Mouse (Mus musculus) midbrain, embryonic 14.5 days (tissue): ENCODE measurements at regions not wholly inside any gene's neighbourhood (a gene's known extent, or its start where the extent isn't known, plus 50 kb on each side); places are given as distances from the start of the nearest gene placed in this dataset.

ENCODE experiments used
- ATAC-seq: fragments of 200-750 bp; cut with Nextera tagmentation; 2 replicates; pipeline ENCODE4 v1.8.0; 2017; ENCODE audit warnings: moderate number of reproducible peaks, moderate library complexity; ENCODE audit not compliant: low FRiP score, low TSS enrichment
- DNase-seq: peaks from one replicate; pipeline ENCODE4 v3.0.0-alpha.2; 2015
- H3K27ac ChIP-seq: fragments of 300-500 bp; sonication (generic); replicated peaks from 2 replicates; pipeline ENCODE4 v1.5.1; 2014; ENCODE audit warnings: mild to moderate bottlenecking, low read depth, low read length, moderate library complexity
- H3K27me3 ChIP-seq: fragments of 300-500 bp; sonication (generic); 2 replicates; pipeline ENCODE4 v1.6.1; 2014; ENCODE audit warnings: low read length, control low read depth, mixed read lengths; ENCODE audit not compliant: control insufficient read depth, insufficient read depth
- H3K36me3 ChIP-seq: fragments of 300-500 bp; sonication (generic); 2 replicates; pipeline ENCODE4 v1.6.1; 2014; ENCODE audit warnings: low read length, control low read depth; ENCODE audit not compliant: control insufficient read depth, insufficient read depth
- H3K4me1 ChIP-seq: fragments of 300-500 bp; sonication (generic); 2 replicates; pipeline ENCODE4 v1.6.1; 2014; ENCODE audit warnings: mild to moderate bottlenecking, antibody characterized with exemption, low read length, control low read depth; ENCODE audit not compliant: control insufficient read depth, insufficient read depth
- H3K4me2 ChIP-seq: fragments of 300-500 bp; sonication (generic); 2 replicates; pipeline ENCODE4 v1.6.1; 2014; ENCODE audit warnings: mild to moderate bottlenecking, low read length, moderate library complexity
- H3K4me3 ChIP-seq: fragments of 300-500 bp; sonication (generic); replicated peaks from 2 replicates; pipeline ENCODE4 v1.5.1; 2014; ENCODE audit warnings: low read depth, low read length
- H3K9ac ChIP-seq: fragments of 300-500 bp; sonication (generic); replicated peaks from 2 replicates; pipeline ENCODE4 v1.6.1; 2014; ENCODE audit warnings: mild to moderate bottlenecking, low read length, moderate library complexity
- H3K9me3 ChIP-seq: fragments of 300-500 bp; sonication (generic); 2 replicates; pipeline ENCODE4 v1.6.1; 2016; ENCODE audit warnings: low read length, control low read depth, mixed read lengths; ENCODE audit not compliant: control insufficient read depth
- WGBS: fragments of 180-500 bp; shearing (Covaris S2); extraction: QIAGEN DNeasy Blood & Tissue Kit; methylation state at CpG from one replicate; pipeline ENCODE4 v1.1.7; 2014; 5-methylcytosine and 5-hydroxymethylcytosine counted together

DNA sequence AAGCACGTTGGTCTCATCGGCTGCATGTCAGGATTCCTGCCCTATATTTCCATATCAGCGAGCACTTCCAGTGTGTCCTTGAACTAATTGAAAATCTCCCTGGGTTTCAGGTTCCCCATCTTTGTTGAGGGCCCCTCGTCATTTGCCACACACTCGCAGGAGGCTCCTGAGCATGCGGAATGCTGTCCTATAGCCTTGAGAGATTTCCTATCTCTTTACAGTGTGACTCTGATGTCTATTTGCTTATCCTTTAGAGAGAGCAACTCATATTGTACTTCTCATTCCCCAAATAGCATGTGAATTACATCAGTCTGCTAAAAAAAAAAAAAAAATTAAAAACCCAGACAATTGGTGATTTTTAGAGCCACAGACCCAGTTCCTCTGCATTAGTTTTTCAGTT lies 845.1 kb downstream of the 5730522E02Rik start:
- Histone ChIP-seq H3K9ac (0 out of 2 replicates have a peak overlapping the region, but pooled peaks have one; percentile 9), H3K9me3 (no peaks in the 10 kb centered on the region), H3K4me1 (peaks cover 17% of the 10 kb centered on the region), H3K36me3 (no peaks in the 10 kb centered on the region), H3K4me3 (no peak overlapping the region), H3K27ac (no peak overlapping the region), H3K4me2 (no peak overlapping the region), H3K27me3 (no peaks in the 10 kb centered on the region)
- DNase-seq = peak; percentile 21
- WGBS = 32% methylated on average over 6 of the region's 6 CpGs
- no peak for ATAC-seq

DNA sequence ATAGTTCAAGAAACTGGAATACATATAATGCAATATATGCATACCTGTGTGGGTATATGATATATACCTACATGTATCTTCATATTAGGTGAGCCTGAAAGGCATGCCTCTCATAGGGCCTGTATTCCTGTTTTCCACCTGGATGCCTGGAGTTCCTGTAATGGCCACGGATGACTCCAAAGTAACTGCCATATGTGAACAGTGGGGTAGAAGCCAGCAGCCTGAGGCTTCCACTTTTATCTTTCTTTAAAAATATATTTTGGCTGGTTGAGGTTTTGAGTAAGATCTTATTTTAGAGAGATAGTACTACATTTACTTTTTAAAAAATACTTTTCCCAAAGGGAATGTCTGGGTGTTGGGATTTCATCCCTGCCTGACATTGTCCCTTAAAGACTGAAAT lies 850.8 kb downstream of the 5730522E02Rik start:
- no peaks in the 10 kb centered on the region for H3K36me3 ChIP-seq
- WGBS = 83% methylated on average over 1 of the region's 1 CpGs
- no peak for ATAC-seq

DNA sequence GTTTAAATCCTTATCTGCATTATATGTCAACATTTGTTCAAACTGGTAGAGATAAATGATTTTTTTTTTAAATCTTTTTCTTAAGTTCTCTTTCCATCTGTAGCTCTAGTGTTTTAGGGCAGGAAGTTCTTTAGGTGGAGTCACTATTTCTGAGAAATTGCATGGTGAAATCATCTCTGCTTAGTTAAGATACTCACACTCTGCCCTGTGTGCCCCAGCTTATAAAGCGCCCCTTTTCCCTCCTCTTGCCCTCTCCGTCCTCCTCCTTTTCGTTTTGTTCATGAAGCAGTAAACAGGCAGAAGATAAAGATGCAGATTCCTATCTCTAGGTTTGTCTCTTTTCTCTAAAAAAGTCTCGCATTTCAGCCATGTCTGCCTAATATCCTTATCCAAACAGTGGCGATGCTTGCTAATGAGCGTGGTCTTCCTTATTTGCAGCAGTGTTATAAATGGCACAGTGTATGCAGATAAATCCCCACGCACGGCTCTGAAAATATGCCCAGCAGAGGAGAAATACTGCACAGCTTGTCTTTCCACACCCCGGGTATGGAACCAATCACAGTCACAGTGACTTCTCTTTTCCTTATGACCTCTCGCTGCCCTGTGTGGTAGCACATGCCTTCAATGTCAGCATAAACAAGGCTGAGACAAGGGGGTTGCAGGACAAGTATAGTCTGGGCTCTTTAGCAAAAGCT lies 852.7 kb downstream of the 5730522E02Rik start:
- Histone ChIP-seq H3K27me3 (no peaks in the 10 kb centered on the region), H3K9me3 (no peaks in the 10 kb centered on the region), H3K27ac (peak overlapping the region; percentile 45), H3K9ac (peak overlapping the region; percentile 7; the same call in 1 of the 2 replicates), H3K4me3 (peak overlapping the region; percentile 25), H3K4me2 (peak overlapping the region; percentile 61), H3K36me3 (no peaks in the 10 kb centered on the region), H3K4me1 (peaks cover 21% of the 10 kb centered on the region)
- 28% methylated on average over 10 of the region's 10 CpGs for WGBS
- 0 out of 2 replicates have a peak, but pooled peaks have one; percentile 41 for ATAC-seq
- peak; percentile 53 for DNase-seq

More for the DNA sequence above, 850.8 kb downstream of the 5730522E02Rik start:
- H3K4me2 ChIP-seq = no peak overlapping the region
- no peak overlapping the region for H3K4me3 ChIP-seq
- no peak for DNase-seq
- no peak overlapping the region for H3K27ac ChIP-seq
- H3K9ac ChIP-seq = no peak overlapping the region
- H3K27me3 ChIP-seq = no peaks in the 10 kb centered on the region
- peaks cover 21% of the 10 kb centered on the region for H3K4me1 ChIP-seq
- H3K9me3 ChIP-seq = no peaks in the 10 kb centered on the region

DNA sequence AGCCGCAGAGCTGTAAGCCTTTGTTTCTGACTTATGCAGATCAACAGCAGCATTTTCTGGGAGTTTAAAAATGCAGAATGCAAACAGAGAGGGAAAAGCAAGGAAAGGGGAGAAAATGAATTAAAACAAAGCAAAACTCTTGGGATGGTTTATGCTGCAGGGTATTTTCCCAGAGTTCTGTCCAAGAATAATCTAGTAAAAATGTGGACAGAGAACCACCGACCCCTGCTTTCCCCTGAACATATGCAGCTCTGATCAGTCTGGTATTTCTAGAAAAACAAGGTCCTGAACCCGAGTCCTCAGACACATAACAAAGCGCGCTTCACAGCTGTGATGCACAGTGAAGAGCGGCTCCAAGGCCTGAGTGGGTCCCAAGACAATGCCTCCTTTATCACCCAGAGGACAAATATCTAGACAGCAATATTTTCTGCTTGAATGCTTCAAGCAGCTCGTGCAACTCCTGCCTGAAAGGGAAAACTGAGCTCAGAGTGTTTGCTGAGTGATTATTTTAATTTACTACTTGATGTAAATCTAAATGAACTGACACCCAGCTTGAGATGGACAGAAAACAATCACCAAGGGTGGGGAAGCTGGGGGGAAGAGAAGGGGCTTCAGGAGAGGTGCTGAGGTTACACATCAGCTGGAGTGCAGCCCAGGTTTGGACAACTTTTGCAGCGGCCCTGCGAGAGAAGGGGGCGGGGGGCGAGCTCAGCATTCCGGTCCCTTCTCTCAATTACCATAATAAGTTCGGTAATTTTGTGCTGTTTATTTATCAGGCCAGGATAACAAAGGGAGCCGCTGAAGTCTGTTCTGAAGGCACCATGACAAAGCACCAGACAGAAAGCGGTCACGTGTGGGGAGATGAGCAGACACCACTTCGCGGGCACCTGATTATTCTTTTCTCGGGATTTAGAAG lies 853.6 kb downstream of the 5730522E02Rik start:
- H3K27ac ChIP-seq = peak overlapping the region; percentile 45
- no peaks in the 10 kb centered on the region for H3K36me3 ChIP-seq
- 4% methylated on average over 19 of the region's 19 CpGs for WGBS
- peaks cover 21% of the 10 kb centered on the region for H3K4me1 ChIP-seq
- H3K9me3 ChIP-seq = no peaks in the 10 kb centered on the region
- peak overlapping the region; percentile 61 for H3K4me2 ChIP-seq
- ATAC-seq (peak; percentile 74), DNase-seq (peak; percentile 75)
- peak overlapping the region; percentile 25 for H3K4me3 ChIP-seq
- H3K27me3 ChIP-seq = no peaks in the 10 kb centered on the region
- peak overlapping the region; percentile 7 for H3K9ac ChIP-seq

DNA sequence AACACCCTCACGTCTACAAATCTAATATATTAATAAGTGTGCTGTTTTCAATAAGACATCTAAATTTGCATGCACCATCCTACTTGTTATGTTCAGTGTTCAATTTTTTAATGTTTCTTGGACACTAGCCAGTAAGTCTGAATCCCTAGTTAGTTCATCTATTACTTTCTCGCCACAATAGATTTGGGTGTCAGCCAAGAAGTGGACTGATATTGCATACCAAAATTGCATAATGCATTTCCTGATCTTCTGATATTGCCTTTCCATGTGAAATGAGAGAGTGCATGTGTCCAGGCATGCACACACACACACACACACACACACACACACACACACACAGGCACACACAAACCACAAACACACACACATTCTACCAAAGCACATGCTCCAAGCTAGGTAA lies 874.9 kb downstream of the 5730522E02Rik start:
- no peaks in the 10 kb centered on the region for H3K9me3 ChIP-seq
- H3K4me3 ChIP-seq = no peak overlapping the region
- WGBS = 72% methylated on average over 2 of the region's 2 CpGs
- no peak overlapping the region for H3K27ac ChIP-seq
- H3K36me3 ChIP-seq = no peaks in the 10 kb centered on the region
- no peak for ATAC-seq
- no peak overlapping the region for H3K9ac ChIP-seq
- no peaks in the 10 kb centered on the region for H3K4me1 ChIP-seq
- no peaks in the 10 kb centered on the region for H3K27me3 ChIP-seq
- no peak overlapping the region for H3K4me2 ChIP-seq
- peak; percentile 31 for DNase-seq

DNA sequence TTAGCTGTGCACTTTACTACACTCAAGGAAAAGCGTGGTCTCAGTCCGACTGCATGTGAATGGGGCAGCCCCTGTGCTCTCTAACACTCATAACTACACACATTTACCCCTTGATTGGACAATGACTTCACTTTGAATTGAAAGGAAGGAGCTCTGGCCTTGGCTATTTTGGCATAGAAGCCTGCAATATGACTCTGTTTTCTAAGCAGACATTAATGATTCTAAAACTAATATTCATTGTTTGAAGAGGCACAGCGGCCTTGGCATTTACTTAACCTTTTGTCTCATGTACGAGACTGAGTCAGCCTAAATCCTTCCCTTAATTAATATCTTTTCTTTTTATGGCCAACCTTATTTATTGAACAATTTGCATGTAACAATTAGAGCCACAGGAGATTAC lies 879.9 kb downstream of the 5730522E02Rik start:
- H3K9ac ChIP-seq = no peak overlapping the region
- 79% methylated on average over 4 of the region's 4 CpGs for whole genome bisulfite sequencing
- H3K4me2 ChIP-seq = no peak overlapping the region
- no peak overlapping the region for H3K4me3 ChIP-seq
- H3K27me3 ChIP-seq = no peaks in the 10 kb centered on the region
- no peaks in the 10 kb centered on the region for H3K9me3 ChIP-seq
- ATAC-seq (no peak), DNase-seq (no peak)
- no peaks in the 10 kb centered on the region for H3K4me1 ChIP-seq
- no peaks in the 10 kb centered on the region for H3K36me3 ChIP-seq
- no peak overlapping the region for H3K27ac ChIP-seq

DNA sequence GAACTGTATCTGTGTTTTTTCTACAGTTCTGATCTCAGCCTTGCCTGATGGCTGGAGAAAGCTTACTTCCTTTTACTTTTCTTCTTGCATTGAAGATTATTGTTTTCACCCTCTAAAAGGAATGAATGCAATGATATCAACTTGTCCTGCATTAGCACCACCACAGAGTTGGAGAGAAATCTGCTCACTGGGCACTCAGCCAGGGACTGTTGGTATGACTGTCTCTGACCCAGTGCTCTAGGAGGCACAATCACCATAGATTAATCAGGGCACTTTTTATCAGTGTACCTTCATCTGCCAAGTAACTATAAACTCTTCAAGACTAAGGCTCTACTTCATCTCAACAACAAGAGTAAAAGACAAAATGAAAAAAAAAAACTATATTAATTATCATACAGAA lies 888.1 kb downstream of the 5730522E02Rik start:
- Histone ChIP-seq H3K27me3 (no peaks in the 10 kb centered on the region), H3K4me1 (no peaks in the 10 kb centered on the region), H3K9ac (no peak overlapping the region), H3K36me3 (no peaks in the 10 kb centered on the region), H3K27ac (no peak overlapping the region), H3K4me3 (no peak overlapping the region), H3K4me2 (no peak overlapping the region), H3K9me3 (no peaks in the 10 kb centered on the region)
- ATAC-seq (no peak), DNase-seq (no peak)

DNA sequence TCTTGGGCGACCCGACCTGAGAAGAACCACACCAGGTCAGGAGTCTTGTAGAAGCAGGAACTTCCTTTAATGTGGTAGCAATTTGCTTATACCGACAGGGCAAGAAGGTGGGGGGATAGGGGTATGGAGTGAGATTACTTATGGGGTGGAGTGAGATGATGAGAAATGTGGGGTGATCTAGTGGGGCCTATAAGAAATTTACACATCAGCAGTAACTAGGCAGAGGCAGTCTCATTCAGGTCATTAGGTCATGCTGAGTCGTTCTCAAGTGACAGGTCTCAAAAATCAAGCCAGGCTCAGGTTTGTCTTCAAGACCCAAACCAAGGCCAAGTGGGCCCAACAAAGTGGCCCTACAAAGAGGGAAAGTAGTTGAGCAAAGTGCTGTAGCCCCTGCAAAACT lies 889.1 kb downstream of the 5730522E02Rik start:
- 91% methylated on average over 4 of the region's 4 CpGs for WGBS
- Histone ChIP-seq H3K9ac (no peak overlapping the region), H3K4me1 (no peaks in the 10 kb centered on the region), H3K27me3 (no peaks in the 10 kb centered on the region), H3K4me3 (no peak overlapping the region), H3K36me3 (no peaks in the 10 kb centered on the region), H3K27ac (no peak overlapping the region), H3K4me2 (no peak overlapping the region), H3K9me3 (no peaks in the 10 kb centered on the region)
- no peak for DNase-seq
- ATAC-seq = no peak
